Mouse (Mus musculus) liver, postnatal 0 days (tissue): ENCODE data around the gene Gys1.

Source experiments
- CTCF ChIP-seq: sonication (generic); IDR thresholded peaks from 2 replicates; pipeline ENCODE4 v1.5.1; 2016; ENCODE audit warnings: antibody characterized with exemption, low read depth
- EP300 ChIP-seq: IDR thresholded peaks from 2 replicates; pipeline ENCODE4 v1.6.1; 2016; ENCODE audit warnings: antibody characterized with exemption, low read depth, mild to moderate bottlenecking

GRCm38 (mm10) chr7:45492951-45493350 lies 58.3 kb downstream of the Gys1 start:
- no peak for TF ChIP-seq CTCF
- TF ChIP-seq EP300, result no peak
